Mouse (Mus musculus): ENCODE measurements around the gene Kansl1l. TPM values are rescaled to one million over a fixed set of nuclear protein-coding genes. Genes with fewer than 3 reads are reported as not detected.

Kansl1l gene
- polyA plus RNA-seq, 1 experiment from 2014 or later, result 7.8 TPM

DNA sequence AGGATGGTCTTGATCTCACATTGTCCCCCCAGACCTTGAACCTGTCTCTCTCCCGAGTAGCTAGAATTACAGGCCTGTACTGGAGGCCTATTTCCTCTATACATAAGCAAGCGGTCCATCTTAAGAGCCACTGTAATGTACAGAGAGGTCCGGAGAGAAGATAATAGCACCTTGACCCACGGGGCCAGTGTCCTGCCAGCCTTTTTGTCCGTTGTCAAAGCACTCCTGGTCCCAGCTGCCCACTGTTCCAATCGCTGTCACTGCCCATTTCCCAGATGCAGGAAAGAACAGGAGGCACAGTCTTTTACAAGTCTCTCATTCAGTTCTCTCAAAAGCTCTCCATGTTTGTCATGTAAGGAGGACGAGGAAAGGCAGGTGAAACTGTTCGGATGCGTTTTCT lies 4.6 kb upstream of the Kansl1l start:
- Histone ChIP-seq H3K4me1 (ENCODE audit: control insufficient read depth, insufficient read depth, low read length) (peaks cover 2% of the 10 kb centered on the region; the same call in 1 of the 2 replicates), H3K27ac (ENCODE audit: low read depth, low read length) (no peak overlapping the region), H3K4me2 (no peak overlapping the region), H3K36me3 (ENCODE audit: control insufficient read depth, insufficient read depth, low read length) (no peaks in the 10 kb centered on the region), H3K9me3 (ENCODE audit: control insufficient read depth, low read length) (no peaks in the 10 kb centered on the region), H3K4me3 (ENCODE audit: low read depth, low read length) (no peak overlapping the region), H3K27me3 (ENCODE audit: control insufficient read depth, insufficient read depth, low read length) (no peaks in the 10 kb centered on the region; the same call in 1 of the 2 replicates), H3K9ac (ENCODE audit: low read length) (no peak overlapping the region)
- 81% methylated on average over 9 of the region's 9 CpGs for WGBS
- ATAC-seq (ENCODE audit: low FRiP score), result no peak
- peak; percentile 59 for DNase-seq (ENCODE audit: low spot score, missing footprints)

DNA sequence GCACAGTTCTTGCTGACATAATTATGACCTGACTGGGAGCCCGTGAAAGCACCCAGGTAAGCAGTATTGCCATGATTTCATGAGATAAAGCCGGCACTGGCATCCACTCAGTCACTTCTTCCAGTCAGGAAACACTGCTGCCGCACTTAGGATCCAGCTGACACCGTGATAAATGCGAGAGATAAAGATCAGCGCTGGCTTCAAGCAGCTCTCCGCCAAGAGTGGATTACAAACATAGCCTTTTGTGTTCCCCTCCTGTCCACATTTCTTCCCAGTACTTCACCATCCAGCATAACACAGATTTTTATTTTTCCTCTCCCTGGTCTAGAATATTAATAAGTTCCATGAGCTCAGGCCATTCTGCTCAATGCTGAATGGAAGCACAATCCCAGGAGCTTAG lies 2.9 kb upstream of the Kansl1l start:
- Histone ChIP-seq H3K4me3 (ENCODE audit: low read depth, low read length) (no peak overlapping the region), H3K36me3 (ENCODE audit: control insufficient read depth, insufficient read depth, low read length) (no peaks in the 10 kb centered on the region), H3K27me3 (ENCODE audit: control insufficient read depth, insufficient read depth, low read length) (no peaks in the 10 kb centered on the region; the same call in 1 of the 2 replicates), H3K4me1 (ENCODE audit: control insufficient read depth, insufficient read depth, low read length) (peaks cover 4% of the 10 kb centered on the region; the same call in 1 of the 2 replicates), H3K9ac (ENCODE audit: low read length) (no peak overlapping the region), H3K9me3 (ENCODE audit: control insufficient read depth, low read length) (no peaks in the 10 kb centered on the region), H3K4me2 (peak overlapping the region; percentile 1; the same call in 1 of the 2 replicates), H3K27ac (ENCODE audit: low read depth, low read length) (no peak overlapping the region)
- DNase-seq (ENCODE audit: low spot score, missing footprints), result peak; percentile 86
- WGBS, result 34% methylated on average over 7 of the region's 7 CpGs
- no peak for ATAC-seq (ENCODE audit: low FRiP score)

DNA sequence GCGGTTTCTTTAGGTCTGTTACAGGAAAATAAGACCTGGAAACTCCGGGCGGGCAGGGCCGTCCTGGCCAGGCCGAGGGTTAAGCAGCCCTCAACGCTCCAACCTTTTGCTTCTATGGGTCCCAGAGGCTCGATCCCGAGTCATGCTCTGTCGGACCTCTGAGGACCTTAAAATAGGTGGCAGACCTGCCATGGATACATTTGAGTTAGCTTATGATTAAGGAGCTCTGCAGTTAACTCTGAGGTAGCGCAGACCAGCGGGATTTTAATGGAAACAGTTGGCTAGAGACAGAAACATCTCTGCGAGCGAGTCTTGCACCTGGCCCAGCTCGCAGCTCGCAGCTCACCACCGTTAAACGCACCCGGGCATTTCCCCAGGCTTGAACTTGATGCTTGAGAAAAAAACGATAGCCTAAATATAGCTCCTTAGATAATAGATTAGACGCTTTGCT lies 528 bp upstream of the Kansl1l start:
- peak overlapping the region; percentile 79 for H3K4me2 ChIP-seq
- WGBS, result under 1% methylated on average over 20 of the region's 20 CpGs
- peaks cover 7% of the 10 kb centered on the region; the same call in 1 of the 2 replicates for H3K4me1 ChIP-seq (ENCODE audit: control insufficient read depth, insufficient read depth, low read length)
- DNase-seq (ENCODE audit: low spot score, missing footprints) (no peak), ATAC-seq (ENCODE audit: low FRiP score) (peak; percentile 58)
- peak overlapping the region; percentile 91 for H3K9ac ChIP-seq (ENCODE audit: low read length)
- H3K9me3 ChIP-seq (ENCODE audit: control insufficient read depth, low read length), result no peaks in the 10 kb centered on the region
- H3K4me3 ChIP-seq (ENCODE audit: low read depth, low read length), result peak overlapping the region; percentile 79
- no peaks in the 10 kb centered on the region for H3K36me3 ChIP-seq (ENCODE audit: control insufficient read depth, insufficient read depth, low read length)
- peak overlapping the region; percentile 92; the same call in 1 of the 2 replicates for H3K27ac ChIP-seq (ENCODE audit: low read depth, low read length)
- no peaks in the 10 kb centered on the region; the same call in 1 of the 2 replicates for H3K27me3 ChIP-seq (ENCODE audit: control insufficient read depth, insufficient read depth, low read length)

DNA sequence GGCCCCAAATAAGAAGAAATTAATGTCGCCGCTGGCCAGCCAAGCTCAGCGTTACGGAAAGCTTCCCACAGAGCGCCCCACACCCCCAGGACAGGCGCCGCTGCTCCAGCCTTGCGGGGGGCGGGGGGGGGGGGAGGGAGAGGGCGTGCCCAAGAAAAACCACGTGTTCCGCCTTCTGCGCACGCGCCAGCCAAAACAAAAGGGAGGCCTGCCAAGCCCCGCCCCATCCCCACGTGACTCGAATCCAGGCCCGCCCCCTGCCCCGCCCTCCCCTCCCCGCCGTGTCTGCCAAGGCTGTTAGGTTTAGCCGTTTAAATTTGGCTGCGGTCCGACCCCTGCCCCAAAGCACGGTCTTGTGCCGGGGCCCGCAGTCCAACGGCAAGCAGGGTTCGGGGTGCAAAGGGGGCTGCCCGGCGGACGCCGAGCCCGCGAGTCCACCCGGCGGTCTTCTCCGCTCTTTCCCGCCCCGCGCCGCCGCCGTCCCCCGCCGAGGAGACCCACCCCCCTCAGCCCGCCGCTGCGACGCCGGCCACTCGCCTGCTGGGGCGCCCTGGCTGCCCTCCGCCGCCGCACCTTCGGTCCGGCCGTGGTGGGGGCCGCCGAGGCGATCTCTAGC lies 417 bp downstream of the Kansl1l start:
- under 1% methylated on average over 46 of the region's 63 CpGs for WGBS
- DNase-seq (ENCODE audit: low spot score, missing footprints), result peak; percentile 99
- Histone ChIP-seq H3K27ac (ENCODE audit: low read depth, low read length) (peak overlapping the region; percentile 92), H3K9me3 (ENCODE audit: control insufficient read depth, low read length) (no peaks in the 10 kb centered on the region), H3K36me3 (ENCODE audit: control insufficient read depth, insufficient read depth, low read length) (no peaks in the 10 kb centered on the region), H3K4me3 (ENCODE audit: low read depth, low read length) (peak overlapping the region; percentile 79), H3K27me3 (ENCODE audit: control insufficient read depth, insufficient read depth, low read length) (no peaks in the 10 kb centered on the region; the same call in 1 of the 2 replicates), H3K4me2 (peak overlapping the region; percentile 79), H3K4me1 (ENCODE audit: control insufficient read depth, insufficient read depth, low read length) (peaks cover 7% of the 10 kb centered on the region; the same call in 1 of the 2 replicates), H3K9ac (ENCODE audit: low read length) (peak overlapping the region; percentile 91)
- ATAC-seq (ENCODE audit: low FRiP score), result peak; percentile 90

DNA sequence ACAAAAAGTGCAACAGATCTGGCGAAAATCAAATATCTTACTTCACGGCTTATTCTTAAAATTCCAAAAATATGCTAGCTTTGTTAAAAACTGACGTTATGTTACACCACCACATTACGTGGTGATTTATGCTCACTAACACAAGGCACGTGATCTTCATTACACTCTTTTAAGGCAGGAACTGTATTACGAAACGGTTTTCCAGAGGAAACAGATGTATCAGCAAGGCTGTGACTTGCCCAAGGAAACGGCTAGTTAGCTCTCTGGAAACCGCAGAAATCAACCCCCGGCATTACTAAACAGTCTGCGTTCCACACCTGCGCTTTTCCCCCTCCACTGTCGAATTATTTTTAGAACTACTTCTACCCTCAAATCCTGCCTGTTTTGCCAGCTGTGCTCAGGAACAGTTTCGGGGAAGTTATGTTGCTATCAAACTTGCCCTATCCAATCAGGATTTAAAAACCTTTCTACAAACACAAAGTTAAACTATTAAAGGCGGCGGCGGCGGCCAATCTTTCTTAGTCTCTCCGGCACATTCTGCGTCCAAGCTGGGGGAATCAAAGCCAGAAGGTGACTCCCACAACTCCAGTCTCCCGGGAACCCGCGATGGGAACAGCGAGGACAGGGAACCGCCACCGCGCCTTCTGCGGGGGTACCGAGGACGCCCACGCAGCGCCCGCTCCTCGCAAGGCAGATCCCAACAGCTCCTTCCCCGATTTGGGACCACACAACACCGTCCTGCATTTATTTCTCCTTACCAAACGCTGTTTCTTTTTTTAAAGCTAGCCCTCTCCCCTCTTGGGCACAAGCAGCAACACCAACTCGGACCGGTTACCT lies 1.2 kb downstream of the Kansl1l start:
- peak; percentile 91 for DNase-seq (ENCODE audit: low spot score, missing footprints)
- H3K27me3 ChIP-seq (ENCODE audit: control insufficient read depth, insufficient read depth, low read length), result no peaks in the 10 kb centered on the region; the same call in 1 of the 2 replicates
- 1% methylated on average over 39 of the region's 39 CpGs for WGBS
- H3K4me1 ChIP-seq (ENCODE audit: control insufficient read depth, insufficient read depth, low read length), result peaks cover 7% of the 10 kb centered on the region; the same call in 1 of the 2 replicates
- H3K27ac ChIP-seq (ENCODE audit: low read depth, low read length), result peak overlapping the region; percentile 58; the same call in 1 of the 2 replicates
- peak overlapping the region; percentile 79 for H3K4me3 ChIP-seq (ENCODE audit: low read depth, low read length)
- peak overlapping the region; percentile 91 for H3K9ac ChIP-seq (ENCODE audit: low read length)
- H3K9me3 ChIP-seq (ENCODE audit: control insufficient read depth, low read length), result no peaks in the 10 kb centered on the region
- no peaks in the 10 kb centered on the region for H3K36me3 ChIP-seq (ENCODE audit: control insufficient read depth, insufficient read depth, low read length)
- H3K4me2 ChIP-seq, result peak overlapping the region; percentile 76
- peak; percentile 45 for ATAC-seq (ENCODE audit: low FRiP score)

DNA sequence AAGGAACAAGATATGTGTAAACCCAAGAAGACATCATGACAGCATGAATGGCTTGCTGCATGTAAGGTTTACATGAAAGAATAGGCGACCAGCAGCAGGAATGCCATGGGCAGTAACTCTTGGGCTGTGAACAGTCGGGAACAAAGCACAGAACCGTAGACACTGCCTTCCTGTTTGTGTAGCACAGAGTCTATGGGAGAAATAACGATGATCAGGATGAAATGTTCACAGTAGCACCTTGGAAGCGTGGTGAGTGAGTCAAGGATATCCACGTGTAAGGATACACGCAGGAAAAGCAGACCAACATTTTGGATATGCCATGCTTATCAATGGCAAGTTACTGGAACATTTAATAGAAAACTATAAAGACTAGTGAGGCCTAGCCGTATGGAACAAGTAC lies 2.6 kb downstream of the Kansl1l start:
- Histone ChIP-seq H3K4me3 (ENCODE audit: low read depth, low read length) (no peak overlapping the region), H3K27me3 (ENCODE audit: control insufficient read depth, insufficient read depth, low read length) (no peaks in the 10 kb centered on the region; the same call in 1 of the 2 replicates), H3K9ac (ENCODE audit: low read length) (no peak overlapping the region), H3K4me1 (ENCODE audit: control insufficient read depth, insufficient read depth, low read length) (peaks cover 7% of the 10 kb centered on the region; the same call in 1 of the 2 replicates), H3K9me3 (ENCODE audit: control insufficient read depth, low read length) (no peaks in the 10 kb centered on the region), H3K27ac (ENCODE audit: low read depth, low read length) (no peak overlapping the region), H3K36me3 (ENCODE audit: control insufficient read depth, insufficient read depth, low read length) (no peaks in the 10 kb centered on the region), H3K4me2 (no peak overlapping the region)
- DNase-seq (ENCODE audit: low spot score, missing footprints) (no peak), ATAC-seq (ENCODE audit: low FRiP score) (no peak)
- WGBS, result 72% methylated on average over 8 of the region's 8 CpGs

DNA sequence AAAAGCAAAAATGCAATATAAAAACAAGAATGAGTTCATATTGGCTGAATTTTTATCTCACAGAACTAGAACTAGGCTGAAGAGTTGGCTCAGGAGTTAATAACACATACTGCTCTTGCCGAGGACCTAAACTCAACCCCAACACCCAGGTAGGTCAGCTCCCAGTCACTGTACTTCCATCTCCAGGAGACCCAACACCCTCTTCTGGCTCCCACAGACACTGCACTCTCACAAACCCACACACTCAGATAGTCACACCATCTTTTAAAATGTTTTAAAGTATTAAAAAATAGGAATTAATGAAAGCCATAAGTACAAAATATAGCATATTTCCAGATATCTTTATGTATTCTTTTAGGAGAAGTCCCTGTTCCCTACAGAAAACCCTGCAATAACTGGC lies 4.2 kb downstream of the Kansl1l start:
- 95% methylated on average over 1 of the region's 1 CpGs for WGBS
- no peak overlapping the region for H3K27ac ChIP-seq (ENCODE audit: low read depth, low read length)

DNA sequence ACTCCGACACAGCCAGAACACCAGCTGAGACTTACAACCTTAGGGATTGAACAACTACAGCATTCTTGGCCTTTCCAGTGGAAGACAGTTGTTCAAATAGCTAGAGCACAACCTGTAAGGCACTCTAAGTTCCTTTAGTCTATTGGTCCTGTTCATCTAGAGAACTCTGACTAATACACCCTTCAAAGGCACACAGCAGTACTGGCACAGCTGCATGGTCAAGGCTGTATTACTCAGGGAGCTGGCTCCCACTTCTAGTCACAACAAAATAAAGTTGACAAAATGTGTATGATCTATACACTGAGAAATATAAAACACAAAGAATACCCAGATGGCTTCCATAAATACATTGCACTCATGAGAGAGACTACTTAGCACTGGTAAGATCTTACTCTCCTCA lies 10.5 kb downstream of the Kansl1l start:
- no peak for ATAC-seq (ENCODE audit: low FRiP score)
- Histone ChIP-seq H3K27ac (ENCODE audit: low read depth, low read length) (no peak overlapping the region), H3K9me3 (ENCODE audit: control insufficient read depth, low read length) (no peaks in the 10 kb centered on the region), H3K4me3 (ENCODE audit: low read depth, low read length) (no peak overlapping the region), H3K36me3 (ENCODE audit: control insufficient read depth, insufficient read depth, low read length) (no peaks in the 10 kb centered on the region), H3K27me3 (ENCODE audit: control insufficient read depth, insufficient read depth, low read length) (no peaks in the 10 kb centered on the region), H3K4me1 (ENCODE audit: control insufficient read depth, insufficient read depth, low read length) (no peaks in the 10 kb centered on the region), H3K9ac (ENCODE audit: low read length) (no peak overlapping the region), H3K4me2 (no peak overlapping the region)
- no peak for DNase-seq (ENCODE audit: low spot score, missing footprints)
- 85% methylated on average over 1 of the region's 1 CpGs for WGBS

More for the DNA sequence above, 4.2 kb downstream of the Kansl1l start:
- H3K36me3 ChIP-seq (ENCODE audit: control insufficient read depth, insufficient read depth, low read length), result no peaks in the 10 kb centered on the region
- H3K9me3 ChIP-seq (ENCODE audit: control insufficient read depth, low read length), result no peaks in the 10 kb centered on the region
- no peak for ATAC-seq (ENCODE audit: low FRiP score)
- H3K27me3 ChIP-seq (ENCODE audit: control insufficient read depth, insufficient read depth, low read length), result no peaks in the 10 kb centered on the region
- peaks cover 7% of the 10 kb centered on the region; the same call in 1 of the 2 replicates for H3K4me1 ChIP-seq (ENCODE audit: control insufficient read depth, insufficient read depth, low read length)
- H3K9ac ChIP-seq (ENCODE audit: low read length), result no peak overlapping the region
- H3K4me2 ChIP-seq, result no peak overlapping the region
- DNase-seq (ENCODE audit: low spot score, missing footprints), result no peak
- H3K4me3 ChIP-seq (ENCODE audit: low read depth, low read length), result no peak overlapping the region

DNA sequence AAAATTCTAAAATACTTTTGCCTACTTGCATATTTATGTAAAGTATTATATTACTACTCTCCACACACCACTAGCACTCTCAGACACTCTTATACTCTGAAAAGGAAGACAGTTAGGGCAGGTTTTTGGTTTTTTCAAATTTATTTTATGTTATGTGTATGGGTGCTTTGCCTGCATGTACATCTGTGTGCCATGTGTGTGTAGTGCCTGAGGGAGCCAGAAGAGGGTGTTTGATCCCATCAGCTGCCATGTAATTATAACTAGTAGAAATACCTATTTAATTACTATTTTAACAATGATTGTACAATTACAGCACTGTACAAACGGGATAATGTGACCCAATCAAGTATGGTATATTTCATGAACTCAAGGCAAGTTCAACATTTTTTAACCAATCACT lies 12.0 kb downstream of the Kansl1l start:
- DNase-seq (ENCODE audit: low spot score, missing footprints) (peak; percentile 17), ATAC-seq (ENCODE audit: low FRiP score) (no peak)
- Histone ChIP-seq H3K36me3 (ENCODE audit: control insufficient read depth, insufficient read depth, low read length) (no peaks in the 10 kb centered on the region), H3K27me3 (ENCODE audit: control insufficient read depth, insufficient read depth, low read length) (no peaks in the 10 kb centered on the region), H3K9ac (ENCODE audit: low read length) (no peak overlapping the region), H3K4me3 (ENCODE audit: low read depth, low read length) (no peak overlapping the region), H3K27ac (ENCODE audit: low read depth, low read length) (no peak overlapping the region), H3K4me1 (ENCODE audit: control insufficient read depth, insufficient read depth, low read length) (no peaks in the 10 kb centered on the region), H3K9me3 (ENCODE audit: control insufficient read depth, low read length) (no peaks in the 10 kb centered on the region), H3K4me2 (no peak overlapping the region)
- WGBS, result 91% methylated on average over 1 of the region's 1 CpGs
